Mouse (Mus musculus): ENCODE data around the gene Tkfc. TPM values are rescaled to one million over a fixed set of nuclear protein-coding genes. Genes with fewer than 3 reads are reported as not detected.

Gene Tkfc
- 10 to 100 TPM; 19.1 to 20.4 TPM for total RNA-seq (2021)
- long read RNA-seq, experiment 1, partial matches to known transcripts: 1 of 8 reads
- long read RNA-seq, experiment 1, other reads (novel, unspliced or antisense): 1 of 8 reads
- long read RNA-seq, experiment 2, partial matches to known transcripts: 0 of 8 reads
- long read RNA-seq, experiment 2, other reads (novel, unspliced or antisense): 6 of 8 reads

DNA sequence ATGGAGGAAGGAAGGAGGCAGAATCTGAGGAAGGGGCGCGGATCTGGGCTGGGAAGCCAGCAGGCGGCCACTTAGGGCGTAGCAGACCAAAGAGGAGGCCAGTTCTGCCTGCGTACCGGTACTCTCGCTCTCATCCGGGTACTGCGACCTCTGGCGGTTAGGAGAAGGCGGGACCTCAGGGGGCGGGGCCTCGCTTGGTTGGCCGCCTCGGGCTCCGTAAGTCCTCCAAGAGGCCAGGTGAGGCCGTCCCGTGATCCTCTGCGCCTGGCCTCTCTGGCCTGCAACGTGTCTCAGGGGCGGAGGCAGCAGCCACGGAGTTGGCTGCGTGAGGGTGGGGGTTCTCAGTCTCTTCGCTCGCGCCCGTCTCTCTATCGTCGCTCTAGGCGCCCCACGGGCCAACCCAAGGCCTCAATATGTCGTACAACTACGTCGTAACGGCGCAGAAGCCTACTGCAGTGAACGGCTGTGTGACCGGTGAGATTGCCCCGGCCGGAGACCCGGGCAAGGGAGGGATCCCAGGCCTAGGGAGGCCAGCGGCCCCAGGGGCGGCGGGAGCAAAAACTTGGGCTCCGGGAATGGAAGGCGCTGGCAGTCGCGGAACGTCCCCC lies at the start of gene Tkfc, which contains the start of gene Ddb1:
Tkfc (minus strand) TSS at position 362 of the 608 bp plus-strand sequence.
Ddb1 (plus strand) TSS at position 35 of the 608 bp plus-strand sequence.
- DNase-seq (ENCODE audit: low spot score in 2 of 2): peak; percentile 96 to 99

- no peak for DNase-seq (ENCODE audit: low spot score in 2 of 2)
Observed at GRCm38 (mm10) chr19:10648156-10648555, 42.7 kb upstream of the Tkfc start.

DNA sequence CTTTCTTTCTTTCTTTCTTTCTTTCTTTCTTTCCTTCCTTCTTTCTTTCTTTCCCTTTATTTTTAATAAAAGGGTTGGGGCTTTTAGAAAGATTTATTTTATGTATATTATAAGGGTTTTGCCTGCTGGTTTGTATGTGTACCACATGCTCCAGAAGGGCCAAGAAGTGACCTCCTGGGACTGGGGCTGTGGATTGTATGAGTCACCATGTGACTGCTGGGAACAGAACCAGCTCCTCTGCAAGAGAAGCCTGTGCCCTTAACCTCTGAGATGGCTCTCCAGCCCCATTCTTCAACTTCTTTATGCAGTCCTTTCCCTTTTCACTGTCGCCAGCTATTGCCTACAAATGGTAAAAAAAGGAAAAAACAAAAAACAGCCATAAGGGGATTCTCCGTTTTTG lies 40.2 kb upstream of the Tkfc start:
- no peak for DNase-seq (ENCODE audit: low spot score in 2 of 2)

DNA sequence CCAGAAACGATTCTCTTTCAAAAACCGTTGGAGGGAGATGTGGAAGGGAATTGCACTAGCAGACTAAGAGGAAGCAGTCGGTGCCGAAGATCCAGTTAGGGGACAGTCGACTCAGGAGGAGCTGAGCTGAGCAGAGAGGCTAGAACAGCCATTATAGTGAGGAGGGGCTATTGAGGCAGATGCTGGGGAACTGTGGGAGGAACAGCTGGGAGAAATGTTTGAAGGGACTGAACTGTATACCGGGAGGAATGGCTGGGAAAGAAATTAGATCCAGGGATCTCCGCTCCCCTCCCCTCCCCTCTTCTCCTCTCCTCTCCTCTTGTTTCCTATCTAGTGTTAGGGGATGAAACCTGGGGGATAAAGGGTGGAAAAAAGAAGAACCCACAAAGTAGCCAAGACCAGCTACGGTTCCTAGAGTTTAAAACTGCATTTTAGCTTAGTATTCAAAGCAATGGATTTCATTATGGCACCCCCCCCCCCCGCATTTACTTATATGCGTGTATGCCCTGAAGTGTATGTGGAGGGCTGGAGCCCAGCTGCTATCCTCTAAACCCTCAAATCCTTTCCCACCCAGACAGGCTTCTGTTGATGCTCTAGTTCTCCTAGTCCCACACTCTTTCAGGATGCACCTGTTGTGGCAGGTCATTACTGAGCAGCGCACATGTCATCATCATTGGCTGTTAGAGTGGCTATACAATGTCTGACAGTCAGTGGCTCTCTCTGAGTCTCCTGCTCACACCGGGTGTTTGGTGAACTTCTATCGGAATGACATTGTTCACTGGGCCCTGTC lies 35.3 kb upstream of the Tkfc start:
- DNase-seq (ENCODE audit: low spot score in 2 of 2): no peak

- DNase-seq (ENCODE audit: low spot score in 2 of 2): no peak
Observed at GRCm38 (mm10) chr19:10640080-10640479, 34.6 kb upstream of the Tkfc start.

- DNase-seq (ENCODE audit: low spot score in 2 of 2): no peak
Observed at GRCm38 (mm10) chr19:10637840-10638239, 32.4 kb upstream of the Tkfc start.

- peak in 1 of 2 experiments; percentile 28 for DNase-seq (ENCODE audit: low spot score in 2 of 2)
Observed at GRCm38 (mm10) chr19:10634872-10635318, 29.4 kb upstream of the Tkfc start.

DNA sequence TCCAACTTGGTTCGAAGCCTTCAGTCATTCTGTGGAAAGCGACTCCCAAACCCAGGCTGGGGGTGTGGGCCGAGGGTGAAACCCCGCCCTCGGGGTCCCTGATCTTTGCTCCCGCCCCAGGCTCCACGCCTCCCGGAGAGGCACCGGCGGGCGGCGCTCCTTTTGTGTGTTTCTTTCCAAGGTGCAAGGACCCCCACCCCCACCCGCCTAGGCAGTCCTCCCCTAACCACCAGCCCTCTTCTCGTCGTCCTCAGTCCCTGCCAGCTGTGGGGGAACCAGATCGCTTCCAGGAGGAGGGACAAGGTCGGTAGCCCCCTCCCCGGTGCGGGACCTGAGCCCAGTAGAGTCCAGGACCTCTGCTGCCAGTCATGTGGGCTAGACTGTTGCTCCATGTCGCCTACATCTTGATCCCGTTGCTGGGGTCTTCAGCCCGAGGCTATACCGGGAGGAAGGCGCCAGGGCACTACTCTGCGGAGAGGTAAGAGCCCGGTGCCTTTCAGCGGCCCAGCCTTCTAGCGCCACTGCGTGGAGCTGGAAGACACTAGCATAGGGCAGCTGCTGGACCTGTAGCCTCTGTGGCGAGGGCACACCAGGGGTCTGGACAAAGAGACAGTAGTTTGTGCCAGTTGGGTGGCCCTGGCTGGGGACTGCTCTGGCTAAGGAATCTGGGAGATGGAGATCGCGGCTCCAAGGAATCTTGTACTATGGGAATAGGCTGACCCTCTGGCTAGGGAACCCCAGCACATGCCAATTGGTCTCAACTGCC lies 28.8 kb upstream of the Tkfc start, which contains the start of gene Vwce:
Vwce (plus strand) TSS at position 108 of the 766 bp plus-strand sequence.
- DNase-seq (ENCODE audit: low spot score in 2 of 2): peak; percentile 47 to 51

- no peak for DNase-seq (ENCODE audit: low spot score in 2 of 2)
Observed at GRCm38 (mm10) chr19:10608573-10609240, 3.3 kb upstream of the Tkfc start.

DNA sequence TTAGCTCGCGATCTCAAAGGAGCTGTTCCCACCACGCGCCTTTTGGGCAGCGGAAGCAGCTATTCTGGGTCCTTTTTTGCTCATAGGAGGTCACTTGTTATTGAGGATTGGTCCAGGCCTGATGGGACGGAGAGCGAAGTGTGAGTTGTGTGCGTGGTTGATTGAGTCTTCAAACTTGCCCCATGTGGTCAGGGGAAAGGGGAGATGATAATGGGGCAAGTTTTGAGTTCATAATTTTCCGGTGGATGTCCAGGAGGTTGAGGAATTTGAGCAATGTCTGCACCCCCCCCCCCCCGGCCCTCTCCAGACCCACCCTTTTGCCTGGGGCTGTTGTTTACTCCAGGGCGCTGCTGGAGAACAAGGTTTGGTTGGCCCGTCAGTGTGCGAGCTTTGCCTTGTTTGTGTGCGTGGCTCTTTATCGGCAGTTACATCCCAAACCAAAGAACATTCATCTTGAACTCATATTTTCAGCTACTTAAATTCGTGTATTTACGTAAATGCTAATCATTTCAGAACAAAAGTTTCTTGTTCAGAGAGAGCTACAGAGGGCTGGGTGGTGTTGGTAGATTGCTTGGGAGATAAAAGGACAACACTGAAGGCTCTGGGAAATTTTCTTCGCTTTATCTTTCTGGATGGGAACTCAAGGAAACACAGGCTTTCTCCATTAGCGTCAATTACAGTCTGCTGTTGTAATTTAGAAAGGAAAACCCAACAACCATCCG lies 608 bp upstream of the Tkfc start:
- no peak for DNase-seq (ENCODE audit: low spot score in 2 of 2)

DNA sequence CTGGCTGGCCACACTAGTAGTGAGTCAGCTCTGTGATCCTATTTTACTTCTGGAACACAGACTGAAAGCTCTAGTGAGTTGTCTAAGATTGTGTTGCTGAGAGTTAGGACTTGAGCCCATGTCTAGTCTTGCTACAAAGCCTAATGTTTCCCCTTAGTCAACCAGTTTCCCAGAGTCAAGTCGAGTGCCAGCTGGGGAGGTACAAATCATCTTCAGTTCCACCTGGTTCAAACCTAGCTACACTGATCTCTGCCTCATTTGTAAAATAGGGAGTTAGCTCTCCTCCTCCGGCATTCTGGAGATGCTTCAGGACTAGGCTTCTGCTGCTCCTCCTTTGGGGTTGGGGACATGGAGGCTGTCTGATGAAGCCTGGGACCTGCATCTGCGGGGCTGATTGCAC lies 920 bp downstream of the Tkfc start:
- no peak for DNase-seq (ENCODE audit: low spot score in 2 of 2)

DNA sequence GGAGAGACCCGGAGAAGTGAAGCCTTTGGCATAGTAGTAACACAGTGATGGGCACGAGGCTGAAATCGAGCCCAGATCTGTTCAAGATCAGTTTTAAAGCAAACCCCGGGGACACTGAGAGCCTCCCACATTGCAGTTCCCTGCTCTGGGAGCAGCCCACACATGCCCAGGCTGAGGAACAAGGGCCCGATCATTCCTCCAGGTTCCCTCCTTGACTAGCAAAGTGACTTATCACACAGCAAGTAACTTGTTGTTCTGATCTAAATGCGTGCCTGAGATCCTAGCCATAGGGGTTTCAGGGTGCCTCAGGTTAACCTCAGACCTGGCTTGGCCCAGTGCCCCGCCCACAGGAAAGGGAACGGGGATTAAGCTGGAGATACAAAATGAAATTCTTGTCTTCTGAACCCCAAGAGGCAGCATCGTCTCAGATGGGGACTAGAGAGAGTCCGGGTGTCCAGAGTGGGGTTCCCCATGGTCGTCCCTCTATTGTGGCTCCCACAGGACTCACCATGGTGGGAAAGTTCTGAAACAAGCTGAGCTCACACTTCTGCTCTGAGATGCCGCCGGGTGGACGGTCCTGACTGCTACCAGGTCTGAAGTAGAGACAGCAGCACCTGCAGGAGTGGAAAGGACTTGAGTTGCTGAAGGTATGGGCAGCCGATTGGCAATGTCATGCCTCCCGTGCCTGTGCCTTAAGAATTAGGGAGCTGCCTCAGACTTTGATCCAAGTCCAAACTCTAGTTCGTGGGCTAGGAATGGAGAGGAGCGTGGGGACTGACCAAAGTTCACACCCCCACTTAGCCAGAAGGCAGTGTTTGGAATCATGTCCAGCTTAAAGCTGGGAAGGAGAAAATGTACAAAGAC lies 1.6 kb downstream of the Tkfc start:
- no peak for DNase-seq (ENCODE audit: low spot score in 2 of 2)

- DNase-seq (ENCODE audit: low spot score in 2 of 2): peak; percentile 81 to 89
Observed at GRCm38 (mm10) chr19:10602787-10603186, 2.7 kb downstream of the Tkfc start.

GRCm38 (mm10) chr19:10602247-10602769 lies 3.1 kb downstream of the Tkfc start:
- DNase-seq (ENCODE audit: low spot score in 2 of 2): no peak

GRCm38 (mm10) chr19:10599648-10600047 lies 5.8 kb downstream of the Tkfc start:
- no peak for DNase-seq (ENCODE audit: low spot score in 2 of 2)

GRCm38 (mm10) chr19:10598188-10598587 lies 7.3 kb downstream of the Tkfc start:
- DNase-seq (ENCODE audit: low spot score in 2 of 2): no peak

- DNase-seq (ENCODE audit: low spot score in 2 of 2): no peak
Observed at GRCm38 (mm10) chr19:10591659-10592377, 13.6 kb downstream of the Tkfc start.

DNA sequence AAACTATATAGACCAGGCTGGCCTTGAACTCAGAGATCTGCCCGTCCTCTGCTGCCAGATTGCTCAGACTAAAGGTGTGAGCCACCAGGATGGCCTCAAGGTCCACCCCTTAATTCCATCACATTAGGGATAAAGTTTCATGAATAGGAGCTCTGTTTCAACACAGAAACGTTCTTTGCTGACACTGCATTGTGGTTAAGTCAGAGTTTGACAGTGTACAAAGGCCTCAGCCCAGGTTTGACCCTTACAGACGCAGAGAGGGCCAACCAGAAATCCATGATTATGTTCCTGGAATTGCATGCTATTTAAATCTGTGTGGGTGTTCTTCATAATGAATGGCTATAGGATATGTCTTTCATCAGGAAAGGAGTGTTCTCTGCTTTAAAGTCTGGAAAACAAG lies 15.2 kb downstream of the Tkfc start:
- no peak for DNase-seq (ENCODE audit: low spot score in 2 of 2)

Data from adrenal gland, adult 18-20 months (tissue).